Mouse (Mus musculus): ENCODE results near the gene Olig1. TPM values are rescaled to one million over a fixed set of nuclear protein-coding genes. Genes with fewer than 3 reads are reported as not detected.

The Olig1 gene
- polyA plus RNA-seq (2014; fragmentation: Illumina TruSeq; extraction: RNeasy Lipid Tissue Mini Kit (QIAGEN cat#74804); ENCODE audit: low read depth, low replicate concordance): 0.81 TPM

GRCm38 (mm10) chr16:91269468-91270211 lies at the start of gene Olig1:
Gene Olig1 (plus strand): TSS chr16:91269772.

GRCm38 (mm10) chr16:91225233-91226037 lies 44.1 kb upstream of the Olig1 start, which contains the start of gene Olig2:
Gene Olig2 (plus strand): TSS chr16:91225457.

Other genes with a start within 250 kb of the Olig1 start
- gene Paxbp1, start 225.2 kb upstream of the Olig1 start, polyA plus RNA-seq (2014; fragmentation: Illumina TruSeq; extraction: RNeasy Lipid Tissue Mini Kit (QIAGEN cat#74804); ENCODE audit: low read depth, low replicate concordance): 50.3 TPM
- 6.6 TPM for gene 4932438H23Rik, start 174.7 kb upstream of the Olig1 start, polyA plus RNA-seq (2014; fragmentation: Illumina TruSeq; extraction: RNeasy Lipid Tissue Mini Kit (QIAGEN cat#74804); ENCODE audit: low read depth, low replicate concordance)
- not detected for gene Olig2, start 44.3 kb upstream of the Olig1 start, polyA plus RNA-seq (2014; fragmentation: Illumina TruSeq; extraction: RNeasy Lipid Tissue Mini Kit (QIAGEN cat#74804); ENCODE audit: low read depth, low replicate concordance)
- 60.9 TPM for gene Ifnar2, start 103.0 kb downstream of the Olig1 start, polyA plus RNA-seq (2014; fragmentation: Illumina TruSeq; extraction: RNeasy Lipid Tissue Mini Kit (QIAGEN cat#74804); ENCODE audit: low read depth, low replicate concordance)
- not detected for gene Gm21970, start 121.9 kb downstream of the Olig1 start, polyA plus RNA-seq (2014; fragmentation: Illumina TruSeq; extraction: RNeasy Lipid Tissue Mini Kit (QIAGEN cat#74804); ENCODE audit: low read depth, low replicate concordance)
- 54.5 TPM for gene Il10rb, start 136.4 kb downstream of the Olig1 start, polyA plus RNA-seq (2014; fragmentation: Illumina TruSeq; extraction: RNeasy Lipid Tissue Mini Kit (QIAGEN cat#74804); ENCODE audit: low read depth, low replicate concordance)
- gene Ifnar1, start 215.5 kb downstream of the Olig1 start, polyA plus RNA-seq (2014; fragmentation: Illumina TruSeq; extraction: RNeasy Lipid Tissue Mini Kit (QIAGEN cat#74804); ENCODE audit: low read depth, low replicate concordance): 29.5 TPM